Mouse (Mus musculus) c-Kit-negative CD71-positive TER-119-positive erythroid progenitor cells, embryonic 14.5 days (primary cell): ENCODE results near the gene Yrdc.

Experiments
- DNase-seq: peaks from one replicate; pipeline ENCODE4 v3.0.0-alpha.2; 2013; ENCODE audit warnings: low read depth, low spot score

The Yrdc gene

DNA sequence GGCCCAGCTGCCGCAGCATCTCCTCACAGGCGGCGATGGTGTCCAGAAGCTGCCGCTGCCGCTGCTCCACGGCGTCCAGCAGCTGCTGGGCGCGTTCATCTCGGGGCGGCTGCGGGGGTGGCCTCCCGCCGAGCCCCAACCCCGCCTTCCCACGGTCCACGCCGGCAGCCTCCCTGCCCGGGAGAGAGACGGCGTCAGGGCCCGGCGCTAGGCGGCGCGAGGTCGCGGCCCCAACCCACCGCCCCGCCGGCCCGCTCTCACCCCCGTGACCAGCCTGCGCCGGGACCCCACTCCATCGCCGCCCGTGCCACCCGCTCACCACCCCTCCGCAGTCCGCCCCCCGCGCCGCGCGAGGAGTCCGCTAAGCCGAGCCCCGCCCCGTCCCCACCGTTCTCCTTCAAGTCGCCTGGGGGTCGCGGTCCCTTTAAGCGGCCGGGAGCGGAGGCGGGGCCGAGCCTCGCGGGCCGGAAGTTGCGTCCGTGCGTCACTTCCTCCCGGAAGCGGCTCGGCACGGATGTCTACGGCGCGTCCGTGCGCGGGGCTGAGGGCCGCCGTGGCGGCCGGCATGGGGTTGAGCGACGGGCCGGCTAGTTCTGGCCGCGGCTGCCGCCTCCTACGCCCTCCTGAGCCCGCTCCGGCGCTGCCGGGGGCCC, at the start of gene Yrdc:
Yrdc (plus strand) TSS at position 419 of the 653 bp plus-strand sequence.
- peak; percentile 82 for DNase-seq

DNA sequence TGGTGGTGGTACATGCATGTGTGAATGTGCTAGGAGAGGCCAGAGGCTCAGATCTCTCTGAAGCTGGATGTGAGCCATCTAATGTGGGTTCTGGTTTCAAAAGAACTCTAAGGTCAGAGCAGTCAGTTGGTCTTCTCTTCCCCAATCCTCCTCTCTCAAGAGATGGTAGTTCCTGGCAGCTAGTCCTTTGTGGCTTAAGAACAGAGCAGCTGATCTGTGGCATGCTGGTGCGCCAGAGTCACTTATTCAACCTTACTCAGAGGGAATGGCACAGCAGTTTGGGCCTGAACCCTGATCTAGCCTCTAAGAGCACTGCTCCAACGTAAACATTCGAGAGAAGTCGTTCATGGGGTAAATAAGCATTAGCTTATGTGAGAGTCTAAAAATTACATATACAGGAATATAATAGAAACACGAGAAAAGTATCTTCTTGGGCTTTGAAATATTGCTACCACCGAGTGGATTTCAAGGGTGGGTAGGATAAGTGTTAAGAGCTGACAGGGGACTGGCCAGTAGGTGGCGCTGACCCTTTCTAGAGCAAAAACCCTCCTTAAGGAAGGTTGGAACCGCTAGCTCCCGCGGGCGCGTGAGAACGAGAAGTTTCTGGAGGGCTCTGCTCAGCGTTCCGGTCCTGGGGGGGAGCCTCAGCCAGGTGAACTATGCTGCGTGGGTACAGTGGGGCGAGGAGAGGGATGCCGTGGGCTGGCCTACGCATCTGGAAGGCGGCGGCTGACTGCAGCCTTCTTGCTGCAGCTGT, 48.7 kb upstream of the Yrdc start, which contains the start of gene Mtf1:
Mtf1 (plus strand) TSS at position 553 of the 757 bp plus-strand sequence.
- DNase-seq = peak; percentile 90

DNA sequence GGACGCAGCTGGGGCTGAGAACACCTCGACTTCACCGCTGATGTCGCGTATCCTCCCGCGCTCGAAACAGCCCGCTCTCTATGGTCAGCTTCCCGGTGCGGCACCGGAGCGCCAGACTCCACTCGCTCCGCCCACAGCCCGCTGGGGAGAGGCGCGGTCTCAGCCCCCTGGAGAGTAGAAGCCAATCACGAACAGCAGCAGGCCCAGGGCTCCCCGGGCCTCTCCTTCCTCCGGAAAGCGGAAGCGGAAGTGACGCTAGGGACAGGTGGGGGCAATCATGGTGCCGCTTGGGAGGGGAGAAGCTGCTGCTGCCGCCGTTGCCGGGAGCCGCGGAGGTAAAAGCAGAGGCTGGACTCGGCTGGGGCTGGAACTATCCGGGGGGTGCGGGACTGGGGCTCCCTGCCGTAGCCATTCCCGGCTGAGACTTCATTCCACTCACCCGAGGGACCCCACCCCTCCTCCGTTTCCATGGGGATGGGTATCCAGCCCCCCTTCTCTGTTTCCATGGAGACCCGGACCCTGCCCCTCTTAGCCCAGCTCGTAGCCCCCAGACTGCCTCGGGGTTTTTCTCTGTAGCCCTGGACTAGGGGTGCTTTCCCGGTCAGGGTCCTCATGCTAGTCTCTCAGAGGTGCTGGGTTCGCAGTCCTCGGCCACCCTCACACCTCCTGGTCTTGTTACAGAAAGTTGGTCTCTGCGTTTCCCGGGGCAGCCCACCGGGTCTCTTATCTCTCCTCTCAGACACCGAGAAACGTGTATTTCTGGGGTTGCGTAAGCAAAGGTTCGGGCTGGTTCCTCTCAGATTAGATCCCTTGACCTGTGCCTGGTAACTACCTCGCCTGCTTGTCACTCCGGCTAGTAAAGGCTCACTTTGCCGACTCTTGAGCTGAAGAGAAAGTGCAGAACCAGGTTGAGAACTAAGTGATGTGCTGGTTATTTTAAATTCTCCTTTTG, 47.9 kb upstream of the Yrdc start:
- peak; percentile 95 for DNase-seq

DNA sequence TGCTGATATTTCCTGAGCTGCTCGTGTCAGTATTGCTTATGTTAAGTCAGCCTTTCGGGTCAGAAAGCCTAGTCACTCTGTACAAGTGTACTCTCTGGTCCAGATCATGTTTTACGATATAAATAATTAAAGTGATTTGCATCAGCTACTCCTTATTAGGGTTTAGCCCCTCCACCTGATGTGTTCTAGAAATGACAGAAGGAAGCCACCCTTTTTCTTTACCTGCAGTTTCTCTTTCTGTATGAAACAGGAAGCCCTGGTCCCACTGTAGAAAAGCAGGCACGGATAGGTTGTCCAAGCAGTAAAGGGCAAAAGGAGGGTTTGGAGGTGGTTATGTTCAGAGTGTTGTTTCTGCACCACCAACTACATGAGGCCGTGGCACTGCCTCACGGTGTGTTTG, 47.1 kb upstream of the Yrdc start:
- DNase-seq = no peak

DNA sequence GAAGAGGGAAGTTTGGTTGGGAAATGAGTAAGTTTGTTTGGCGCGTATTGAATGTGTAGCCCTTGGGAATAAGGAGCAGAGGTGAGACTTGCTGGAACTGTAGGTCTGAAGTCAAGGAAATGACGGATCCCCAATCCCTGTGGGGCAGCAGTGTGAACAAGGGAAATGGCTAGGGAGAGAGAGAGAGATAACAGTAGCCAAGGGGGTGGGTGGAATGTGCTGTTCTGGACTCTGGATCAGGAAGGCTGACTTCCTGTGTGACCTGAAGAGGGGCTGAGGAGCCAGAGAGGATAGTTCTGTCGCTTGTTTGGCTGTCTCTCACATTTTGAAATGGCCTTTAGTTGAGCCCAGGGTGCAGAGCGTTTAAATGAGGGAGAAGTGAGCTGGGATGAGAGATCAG, 42.0 kb upstream of the Yrdc start:
- DNase-seq = no peak

DNA sequence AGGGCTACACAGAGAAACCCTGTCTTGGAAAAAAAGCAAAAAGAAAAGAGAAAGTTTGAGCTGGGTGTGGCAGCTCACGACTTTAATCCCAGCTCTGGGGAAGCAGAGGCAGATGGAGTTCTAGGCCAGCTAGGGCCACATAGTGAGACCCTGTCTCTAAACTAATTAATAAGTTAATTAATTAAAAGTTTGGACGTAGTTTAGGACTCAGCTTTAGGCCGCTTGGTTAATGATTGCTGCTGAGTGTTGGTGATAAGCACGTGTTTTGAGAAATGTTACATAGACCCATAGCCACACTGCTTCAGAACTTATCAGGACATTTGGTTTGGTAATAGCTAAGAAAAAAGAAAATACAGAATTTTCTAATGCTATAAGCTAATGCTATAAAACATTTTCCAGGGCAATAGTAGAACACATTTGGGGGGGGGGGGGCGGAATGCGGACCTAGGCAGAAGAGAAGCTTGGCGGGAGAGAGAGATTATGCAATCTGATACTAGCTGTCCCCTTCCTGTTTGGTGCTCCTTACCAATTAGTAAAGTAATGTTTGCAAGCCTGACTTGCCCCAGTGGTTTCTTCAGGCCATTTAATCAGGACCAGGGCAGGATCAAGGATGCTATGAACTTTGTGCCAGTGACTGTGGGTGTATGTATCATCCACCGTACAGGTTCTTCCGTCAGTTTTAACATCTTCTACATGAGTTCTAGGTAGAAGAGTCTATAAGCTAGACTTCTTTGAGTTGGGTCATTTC, 41.2 kb upstream of the Yrdc start:
- DNase-seq = no peak

DNA sequence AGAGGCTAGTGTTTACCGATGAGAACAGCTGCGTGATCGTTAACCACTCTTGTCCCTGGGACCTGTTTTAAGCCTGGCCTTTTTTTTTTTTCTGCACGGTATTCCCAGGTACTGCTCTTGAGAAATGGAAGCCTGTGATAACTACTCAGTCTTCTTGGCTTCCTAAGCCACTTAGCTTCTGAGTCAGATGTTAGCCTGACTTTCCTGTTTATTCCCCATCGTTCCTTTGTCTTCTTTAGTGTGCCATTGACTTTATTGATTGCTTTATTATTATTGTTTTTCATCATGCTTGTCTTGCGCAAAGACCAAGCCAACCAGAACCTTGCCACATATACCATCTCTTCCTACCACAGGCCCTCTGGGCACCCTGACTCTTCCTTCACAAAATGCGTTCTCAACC, 40.4 kb upstream of the Yrdc start:
- no peak for DNase-seq

DNA sequence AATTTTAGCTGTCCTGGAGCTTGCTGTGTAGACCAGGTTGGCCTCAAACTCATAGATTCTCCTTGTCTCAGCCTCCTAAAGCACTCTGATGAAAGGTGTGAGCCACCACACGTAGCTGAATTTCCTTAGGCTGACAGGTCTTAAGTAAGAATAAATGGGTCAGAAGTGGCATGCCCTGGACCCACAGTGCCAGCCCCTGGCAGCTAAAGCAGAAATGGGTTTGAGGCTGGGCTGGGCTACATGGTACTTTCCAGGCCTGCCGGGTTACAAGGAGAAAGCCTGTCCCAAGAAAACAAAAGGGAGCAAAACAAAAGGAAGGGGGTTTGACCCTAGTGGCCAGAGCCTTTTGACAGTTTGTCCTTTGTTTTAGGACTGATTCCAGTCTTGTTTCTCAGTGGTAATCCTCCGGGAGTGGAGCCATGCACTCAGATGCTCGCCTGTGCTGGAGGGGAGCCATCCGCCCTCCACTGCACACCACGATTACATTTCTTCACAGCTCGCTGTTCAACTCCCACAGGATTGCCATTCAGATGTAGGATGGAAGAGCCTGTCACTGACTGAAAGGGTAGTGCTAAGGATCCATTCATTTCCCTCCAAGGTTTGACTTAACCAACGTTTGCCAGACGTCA, 39.0 kb upstream of the Yrdc start:
- DNase-seq = no peak

DNA sequence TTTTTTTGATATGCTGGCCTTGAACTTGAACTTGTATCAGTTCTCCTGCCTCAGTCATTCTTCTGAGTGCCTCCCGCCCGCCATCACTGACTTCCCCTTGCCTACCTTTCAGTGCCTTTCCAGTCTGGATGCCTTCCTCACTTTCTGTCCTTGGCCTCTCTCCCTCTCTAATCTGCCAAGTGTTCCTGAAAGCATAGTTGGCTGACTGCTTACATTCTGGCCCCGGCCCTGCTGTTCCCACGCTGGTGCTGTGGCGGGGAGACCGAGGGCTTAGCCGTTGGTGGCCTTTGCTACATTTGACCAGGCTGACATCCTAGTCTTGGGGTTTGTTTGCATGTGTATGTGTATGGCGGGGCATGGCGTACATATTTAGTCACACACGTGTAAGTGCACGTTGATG, 34.6 kb upstream of the Yrdc start:
- DNase-seq = no peak

DNA sequence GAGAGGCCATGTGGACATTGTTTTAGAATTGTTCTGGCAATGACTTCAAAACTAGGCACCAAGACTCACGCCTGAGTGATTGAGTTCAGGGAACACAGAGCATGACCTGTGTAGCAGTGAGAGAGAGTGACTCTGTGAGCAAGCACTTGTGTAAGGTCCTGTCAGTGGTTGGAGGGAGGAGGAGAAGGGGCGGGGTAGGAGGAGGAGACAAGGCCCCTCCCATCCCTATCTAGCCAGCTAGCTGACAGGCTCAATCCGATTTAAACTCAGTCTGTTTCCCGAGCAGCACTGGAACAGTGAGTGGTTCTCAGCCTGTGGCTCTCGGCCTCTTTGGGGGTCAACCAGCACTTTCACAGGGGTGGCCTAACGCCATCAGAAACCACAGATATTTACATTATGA, 32.7 kb upstream of the Yrdc start:
- peak; percentile 44 for DNase-seq

DNA sequence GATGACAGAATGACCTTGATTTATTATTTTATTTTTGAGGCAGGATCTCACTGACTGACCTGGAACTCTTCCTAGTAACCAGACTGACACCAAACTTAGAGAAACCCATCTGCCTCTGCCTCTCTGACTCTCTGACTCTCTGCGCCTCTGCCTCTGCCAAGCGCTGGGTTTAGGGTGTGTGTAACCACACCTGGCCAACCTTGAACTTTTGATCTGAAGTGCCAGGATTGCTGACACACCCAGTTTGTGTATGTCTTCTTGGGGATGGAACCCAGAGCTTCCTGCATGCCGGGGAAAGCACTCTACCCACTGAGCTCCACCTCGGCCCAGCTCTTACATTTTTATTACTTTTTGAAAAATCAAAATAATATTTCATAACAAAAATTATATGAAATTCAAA, 31.6 kb upstream of the Yrdc start:
- no peak for DNase-seq

DNA sequence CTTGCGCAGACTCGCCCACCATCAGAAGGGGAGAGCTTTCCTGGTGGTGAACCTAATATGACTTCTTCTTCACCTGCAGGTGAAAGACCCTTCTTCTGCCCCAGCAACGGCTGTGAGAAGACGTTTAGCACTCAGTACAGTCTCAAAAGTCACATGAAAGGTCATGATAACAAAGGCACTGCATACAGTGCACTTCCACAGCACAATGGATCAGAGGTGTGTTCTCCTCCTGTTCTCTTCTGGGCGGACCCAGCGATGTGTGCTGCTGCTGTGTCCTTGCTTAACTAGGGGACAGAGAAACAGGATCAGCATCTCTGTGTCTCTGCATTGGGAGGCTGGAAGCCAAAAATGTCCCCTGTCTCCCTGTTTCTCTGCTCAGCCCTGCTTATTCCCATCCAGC, 25.5 kb upstream of the Yrdc start:
- no peak for DNase-seq

DNA sequence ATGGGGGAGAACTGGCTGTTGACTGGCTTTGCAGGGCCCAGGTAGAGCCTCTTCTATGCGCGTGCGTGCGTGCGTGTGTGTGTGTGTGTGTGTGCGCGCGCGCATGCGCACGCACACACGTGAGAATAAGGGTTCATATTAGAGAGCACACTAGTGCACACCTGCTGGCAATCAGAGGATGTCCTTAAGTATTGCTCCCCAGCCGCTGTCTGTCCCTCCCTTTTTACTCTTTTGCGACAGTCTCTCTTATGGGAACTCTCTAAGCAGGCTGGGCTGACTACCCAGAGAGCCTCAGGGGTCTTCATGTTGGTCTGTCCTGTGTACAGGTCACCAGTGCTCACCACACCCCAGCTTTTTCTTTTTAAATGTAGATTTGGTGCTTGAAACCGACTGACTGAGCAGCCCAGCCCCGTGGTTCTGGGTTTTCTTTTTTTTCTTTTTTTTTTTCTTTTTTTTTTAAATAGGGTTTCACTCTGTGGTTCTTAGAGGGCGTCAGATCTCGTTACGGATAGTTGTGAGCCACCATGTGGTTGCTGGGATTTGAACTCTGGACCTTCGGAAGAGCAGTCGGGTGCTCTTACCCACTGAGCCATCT, 25.0 kb upstream of the Yrdc start:
- DNase-seq = no peak

DNA sequence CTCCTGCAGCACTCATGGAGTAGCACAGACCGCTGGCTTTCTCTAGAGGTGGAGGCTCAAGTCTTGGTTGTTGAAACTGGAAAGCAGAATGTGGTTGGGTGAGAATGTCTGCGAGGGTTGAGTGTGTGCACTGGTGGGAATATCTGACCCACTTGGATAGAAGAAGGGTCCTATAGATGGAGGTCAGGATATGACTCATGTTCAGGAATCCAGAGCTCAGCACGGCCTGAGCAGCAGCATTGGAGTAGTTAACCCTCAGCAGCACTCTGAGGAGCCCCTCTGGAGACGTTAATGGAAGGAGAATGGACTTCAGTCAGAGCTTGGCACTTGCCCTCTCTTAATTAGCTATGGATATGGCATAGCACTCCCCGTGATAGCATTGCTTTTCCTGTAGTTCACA, 20.8 kb upstream of the Yrdc start:
- DNase-seq = no peak

DNA sequence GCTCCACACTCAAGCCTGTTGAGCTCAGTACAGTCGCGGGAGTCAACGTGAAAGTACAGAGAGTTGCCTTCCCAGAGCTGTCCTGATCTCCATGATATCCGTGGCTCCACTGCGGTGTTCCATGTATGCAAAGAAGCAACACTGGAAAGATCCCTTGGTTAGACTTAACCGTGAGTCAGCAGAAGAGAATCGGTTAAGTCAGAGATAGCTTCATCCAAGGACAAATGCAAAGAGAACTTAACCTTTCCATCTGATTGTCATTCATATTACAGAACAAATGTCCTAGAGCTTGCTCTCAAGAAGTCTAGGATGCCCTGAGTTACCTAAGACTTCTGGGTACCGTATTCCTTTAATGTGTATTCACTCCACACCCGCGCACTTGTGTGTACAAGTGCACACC, 17.7 kb upstream of the Yrdc start:
- no peak for DNase-seq

DNA sequence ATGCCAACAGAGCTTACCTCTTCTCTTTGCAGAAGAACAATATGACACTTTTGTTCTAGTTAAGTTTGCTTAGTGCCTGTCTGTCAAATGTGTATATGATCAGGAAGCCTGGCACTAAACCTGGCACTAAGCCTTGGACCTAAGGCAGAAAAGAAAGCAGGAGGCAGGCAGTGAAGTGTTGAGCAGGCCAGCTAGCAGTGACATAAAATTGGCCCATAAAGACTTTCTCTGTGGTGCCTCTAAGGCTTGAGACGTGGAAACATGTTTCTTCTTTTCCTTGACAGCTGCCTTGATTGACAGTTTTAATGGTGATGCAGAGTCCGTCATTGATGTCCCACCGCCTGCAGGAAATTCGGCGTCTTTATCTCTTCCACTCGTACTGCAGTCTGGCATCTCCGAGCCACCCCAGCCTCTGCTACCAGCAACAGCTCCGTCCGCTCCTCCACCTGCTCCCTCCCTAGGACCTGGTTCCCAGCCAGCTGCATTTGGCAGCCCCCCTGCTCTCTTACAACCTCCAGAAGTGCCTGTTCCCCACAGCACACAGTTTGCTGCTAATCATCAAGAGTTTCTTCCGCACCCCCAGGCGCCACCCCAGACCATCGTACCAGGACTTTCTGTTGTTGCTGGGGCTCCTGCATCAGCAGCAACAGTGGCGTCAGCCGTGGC, 12.3 kb upstream of the Yrdc start:
- DNase-seq = no peak

DNA sequence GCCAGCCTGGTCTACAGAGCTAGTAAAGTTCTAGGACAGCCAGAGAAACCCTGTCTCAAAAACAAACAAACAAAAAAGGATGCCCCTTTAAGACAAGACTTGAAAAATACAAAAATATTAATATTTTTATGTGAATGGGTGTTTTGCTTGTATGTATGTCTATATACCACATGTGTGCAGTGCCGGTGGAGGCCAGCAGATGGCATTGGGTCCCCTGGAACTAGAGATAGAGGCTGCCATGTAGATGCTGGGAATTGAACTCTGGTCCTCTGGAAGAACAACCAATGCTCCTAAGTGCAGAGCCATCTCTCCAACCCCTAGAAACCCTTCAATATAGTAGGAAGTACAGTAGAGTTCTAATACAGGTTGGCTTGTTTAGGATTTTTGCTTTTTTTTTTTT, 9.5 kb upstream of the Yrdc start:
- no peak for DNase-seq

DNA sequence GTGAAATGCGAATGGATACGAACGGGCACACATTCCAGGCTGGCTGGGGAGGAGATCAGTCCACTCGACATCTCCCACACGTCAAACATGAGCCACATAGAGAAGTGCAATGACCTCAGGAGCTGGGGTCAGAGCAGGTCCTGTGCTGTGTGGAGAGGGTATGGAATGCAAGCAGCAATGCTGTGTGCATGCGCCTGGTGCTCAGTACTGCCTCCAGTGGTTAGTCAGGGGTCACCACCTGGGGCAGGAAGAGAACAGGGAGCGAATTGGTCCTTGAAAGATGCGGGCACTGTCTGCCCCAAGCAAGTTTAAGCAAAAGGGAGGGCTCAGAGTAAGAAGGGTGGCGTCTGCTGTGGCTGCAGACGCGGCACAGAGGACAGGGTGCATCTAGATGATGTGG, 7.0 kb upstream of the Yrdc start:
- DNase-seq = no peak

DNA sequence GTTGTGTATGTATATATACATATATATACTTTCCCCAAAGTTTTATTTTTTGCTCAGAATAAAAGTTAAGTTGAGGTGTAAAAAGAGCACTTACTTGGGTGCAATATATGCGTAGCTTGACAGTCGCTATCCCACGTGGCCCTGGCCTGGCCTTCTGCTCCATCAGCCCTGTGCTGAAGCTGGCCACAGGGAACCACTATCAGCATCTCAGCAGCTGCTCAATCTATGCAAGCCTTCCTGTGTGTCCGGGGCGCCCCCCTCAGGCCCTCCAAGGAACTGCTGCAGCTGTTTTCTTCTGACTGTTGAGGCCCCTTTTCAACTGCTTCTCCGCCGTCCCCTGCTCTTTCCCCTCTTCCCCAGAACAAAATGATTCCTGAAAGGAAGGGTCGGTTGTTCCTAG, 2.9 kb upstream of the Yrdc start:
- DNase-seq = peak; percentile 64

DNA sequence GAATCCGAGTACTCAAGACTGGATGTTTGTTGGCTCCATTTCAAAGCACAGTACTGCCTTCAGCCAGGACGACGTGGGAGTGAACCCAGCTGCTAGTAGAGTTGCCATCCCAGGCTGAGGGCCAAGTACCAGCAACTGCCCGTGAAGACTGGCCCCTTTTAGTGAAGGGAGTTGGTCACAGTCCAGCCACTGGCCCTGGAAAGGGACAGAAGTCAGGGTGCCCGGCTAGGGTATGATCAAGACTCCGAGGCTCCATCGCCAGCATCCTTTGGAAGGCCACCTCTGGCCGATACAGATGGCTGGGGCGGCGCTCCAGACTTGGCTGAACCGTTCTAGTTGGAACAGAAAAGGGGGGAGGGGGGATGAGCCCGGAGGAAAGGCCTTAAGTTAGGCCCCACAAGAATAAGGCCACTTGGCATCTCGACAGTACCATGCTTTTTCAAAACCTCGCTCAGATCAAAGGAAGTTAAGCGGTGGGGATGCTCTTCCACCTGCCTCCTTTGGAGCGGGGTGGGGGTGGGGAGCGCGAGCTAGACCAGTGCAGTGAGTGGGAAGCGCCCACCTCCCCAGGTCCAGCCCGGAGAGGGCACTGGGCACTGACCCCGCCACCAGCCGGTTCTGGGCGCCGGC, 733 bp upstream of the Yrdc start:
- peak; percentile 19 for DNase-seq
